Mouse (Mus musculus) small intestine, adult 2 months (tissue): ENCODE results near the gene Cux2.

Experiments
- CTCF ChIP-seq: fragments of 200-500 bp; IDR thresholded peaks from 2 replicates; pipeline ENCODE4 v1.5.1; 2012; ENCODE audit warnings: low read depth, mild to moderate bottlenecking, control low read depth, inconsistent platforms, low read length, moderate library complexity, mixed read lengths; ENCODE audit not compliant: insufficient replicate concordance, insufficient read length; ENCODE audit errors: extremely low read depth
- POLR2A ChIP-seq: fragments of 200-500 bp; IDR thresholded peaks from 2 replicates; pipeline ENCODE4 v1.6.1; 2012; ENCODE audit warnings: low read depth, mild to moderate bottlenecking, control low read depth, inconsistent platforms, low read length, moderate library complexity

DNA sequence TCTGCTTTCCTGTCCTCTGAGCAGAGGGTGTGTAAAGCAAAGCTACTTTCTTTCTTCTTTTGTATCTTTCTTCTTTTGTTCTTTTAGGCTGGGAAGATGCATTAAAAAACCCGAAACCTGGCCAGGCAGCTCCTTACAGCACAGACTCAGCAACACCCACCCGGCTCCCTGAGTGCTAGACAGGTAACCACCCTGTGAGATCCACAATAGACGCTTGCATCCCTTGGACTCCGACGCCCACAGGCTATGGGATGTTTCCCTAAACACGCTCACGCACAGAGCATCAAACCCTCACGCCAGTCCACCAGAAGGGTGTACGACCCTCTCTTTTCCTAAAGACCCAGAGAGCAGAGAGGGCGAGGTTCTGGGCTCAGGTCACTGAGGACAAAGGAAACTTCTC lies 155.3 kb downstream of the Cux2 start:
- TF ChIP-seq CTCF (no peak), POLR2A (no peak)
